Mouse (Mus musculus): ENCODE measurements around the gene Shc1. TPM values are rescaled to one million over a fixed set of nuclear protein-coding genes. Genes with fewer than 3 reads are reported as not detected.
A peak's percentile ranks its signal among the peaks of the same experiment; 100 is the strongest.

Shc1 gene
- polyA plus RNA-seq, 1 experiment from 2014 or later: 68.7 TPM

DNA sequence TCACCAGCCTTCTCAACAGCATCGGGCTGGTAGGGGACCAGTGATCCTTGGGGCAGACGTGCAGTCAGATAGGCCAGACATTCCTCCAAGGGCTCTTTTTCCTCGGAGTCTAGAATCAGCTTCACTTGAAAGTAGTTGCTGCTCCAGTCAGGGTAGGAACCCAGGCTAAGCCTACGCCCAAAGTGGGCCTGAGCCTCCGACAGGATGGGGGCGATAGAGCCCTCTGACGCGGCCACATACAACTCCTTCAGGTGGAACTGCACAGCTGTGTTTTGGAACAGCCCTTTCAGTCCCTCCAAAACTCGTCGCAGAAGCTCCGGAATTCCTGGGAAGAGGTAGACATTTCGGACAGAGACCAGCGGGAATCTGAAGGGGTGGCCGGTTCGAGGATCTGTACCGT lies 9.8 kb upstream of the Shc1 start:
- Histone ChIP-seq H3K27ac (ENCODE audit: low read length) (no peak overlapping the region), H3K36me3 (ENCODE audit: control insufficient read depth, insufficient read depth, low read length) (peaks cover 3% of the 10 kb centered on the region), H3K4me2 (replicated peaks; ENCODE audit: low read depth, low read length) (no peak overlapping the region), H3K9me3 (ENCODE audit: control insufficient read depth, low read depth, low read length) (no peaks in the 10 kb centered on the region), H3K4me3 (ENCODE audit: low read depth, low read length) (no peak overlapping the region), H3K4me1 (ENCODE audit: control insufficient read depth, insufficient read depth, low read length) (peaks cover 4% of the 10 kb centered on the region; the same call in 1 of the 2 replicates), H3K27me3 (ENCODE audit: control insufficient read depth, insufficient read depth, low read length) (no peaks in the 10 kb centered on the region), H3K9ac (replicated peaks; ENCODE audit: low read depth, low read length) (no peak overlapping the region)
- WGBS: 62% methylated on average over 16 of the region's 16 CpGs
- ATAC-seq (ENCODE audit: insufficient number of reproducible peaks, insufficient read depth, low FRiP score, low read depth): no peak

DNA sequence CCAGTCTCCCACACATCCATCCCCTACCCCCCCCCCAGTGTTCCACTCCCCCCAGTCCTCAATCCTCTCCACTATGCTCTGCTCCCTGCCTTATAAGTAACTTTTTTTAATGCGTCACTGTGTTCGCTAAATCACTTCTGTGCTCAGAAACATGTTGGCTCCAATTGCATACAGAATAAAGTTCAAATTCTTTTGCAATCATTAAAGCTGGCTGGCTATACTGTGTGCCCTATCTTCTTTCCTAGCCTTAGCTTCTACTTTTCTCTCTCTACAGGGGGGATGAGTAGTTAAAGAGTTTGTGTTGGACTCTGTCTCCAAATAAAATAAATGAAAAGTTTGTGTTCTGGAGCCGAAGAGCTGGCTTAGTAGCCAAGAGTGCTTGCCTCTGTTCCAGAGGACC lies 8.5 kb upstream of the Shc1 start:
- Histone ChIP-seq H3K27ac (ENCODE audit: low read length) (no peak overlapping the region), H3K4me3 (ENCODE audit: low read depth, low read length) (no peak overlapping the region), H3K9ac (replicated peaks; ENCODE audit: low read depth, low read length) (no peak overlapping the region), H3K4me2 (replicated peaks; ENCODE audit: low read depth, low read length) (no peak overlapping the region), H3K9me3 (ENCODE audit: control insufficient read depth, low read depth, low read length) (no peaks in the 10 kb centered on the region), H3K4me1 (ENCODE audit: control insufficient read depth, insufficient read depth, low read length) (peaks cover 4% of the 10 kb centered on the region; the same call in 1 of the 2 replicates), H3K36me3 (ENCODE audit: control insufficient read depth, insufficient read depth, low read length) (peaks cover 10% of the 10 kb centered on the region), H3K27me3 (ENCODE audit: control insufficient read depth, insufficient read depth, low read length) (no peaks in the 10 kb centered on the region)
- ATAC-seq (ENCODE audit: insufficient number of reproducible peaks, insufficient read depth, low FRiP score, low read depth): no peak
- WGBS: 93% methylated on average over 3 of the region's 3 CpGs

DNA sequence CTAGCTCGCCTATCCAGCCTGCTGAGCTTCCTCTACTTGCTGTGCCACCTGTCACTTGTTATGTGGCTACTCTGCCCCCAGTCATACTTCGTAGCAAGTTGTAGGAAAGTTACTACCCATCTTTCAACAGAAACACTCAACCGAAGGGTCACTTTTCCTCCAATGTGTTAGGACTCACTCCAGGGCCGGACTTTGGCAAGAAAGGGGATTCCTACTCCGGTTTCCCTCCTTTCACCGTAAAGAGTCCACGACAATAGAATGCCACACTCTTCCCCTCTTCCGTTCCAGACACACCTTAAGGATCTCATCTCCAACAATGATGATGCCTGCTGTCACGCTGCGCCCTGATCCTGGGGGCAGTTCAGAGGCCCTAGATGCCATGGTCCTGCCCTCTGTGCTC lies 7.4 kb upstream of the Shc1 start:
- Histone ChIP-seq H3K27ac (ENCODE audit: low read length) (no peak overlapping the region), H3K4me3 (ENCODE audit: low read depth, low read length) (peak overlapping the region; percentile 62), H3K4me2 (replicated peaks; ENCODE audit: low read depth, low read length) (peak overlapping the region; percentile 78), H3K9me3 (ENCODE audit: control insufficient read depth, low read depth, low read length) (no peaks in the 10 kb centered on the region), H3K9ac (replicated peaks; ENCODE audit: low read depth, low read length) (peak overlapping the region; percentile 48; the same call in 1 of the 2 replicates), H3K36me3 (ENCODE audit: control insufficient read depth, insufficient read depth, low read length) (peaks cover 20% of the 10 kb centered on the region), H3K27me3 (ENCODE audit: control insufficient read depth, insufficient read depth, low read length) (no peaks in the 10 kb centered on the region), H3K4me1 (ENCODE audit: control insufficient read depth, insufficient read depth, low read length) (peaks cover 4% of the 10 kb centered on the region; the same call in 1 of the 2 replicates)
- 78% methylated on average over 10 of the region's 10 CpGs for WGBS
- no peak for ATAC-seq (ENCODE audit: insufficient number of reproducible peaks, insufficient read depth, low FRiP score, low read depth)

GRCm38 (mm10) chr3:89411490-89412393 lies 6.5 kb upstream of the Shc1 start, which contains the start of gene Flad1:
Flad1 (minus strand) TSS chr3:89411870.
- peak within 1 kb of the TSS; percentile 39; the same call in 1 of the 2 replicates for H3K27ac ChIP-seq (ENCODE audit: low read length)
- no peaks in the 10 kb centered on the region for H3K27me3 ChIP-seq (ENCODE audit: control insufficient read depth, insufficient read depth, low read length)
- 6% methylated on average over 28 of the region's 28 CpGs for WGBS
- H3K4me3 ChIP-seq (ENCODE audit: low read depth, low read length): peak within 1 kb of the TSS; percentile 62
- H3K9me3 ChIP-seq (ENCODE audit: control insufficient read depth, low read depth, low read length): no peaks in the 10 kb centered on the region
- peaks cover 9% of the 10 kb centered on the region; the same call in 1 of the 2 replicates for H3K4me1 ChIP-seq (ENCODE audit: control insufficient read depth, insufficient read depth, low read length)
- ATAC-seq (ENCODE audit: insufficient number of reproducible peaks, insufficient read depth, low FRiP score, low read depth): peak; percentile 99
- peaks cover 26% of the 10 kb centered on the region for H3K36me3 ChIP-seq (ENCODE audit: control insufficient read depth, insufficient read depth, low read length)
- H3K9ac ChIP-seq (replicated peaks; ENCODE audit: low read depth, low read length): peak within 1 kb of the TSS; percentile 48
- H3K4me2 ChIP-seq (replicated peaks; ENCODE audit: low read depth, low read length): peak within 1 kb of the TSS; percentile 78

DNA sequence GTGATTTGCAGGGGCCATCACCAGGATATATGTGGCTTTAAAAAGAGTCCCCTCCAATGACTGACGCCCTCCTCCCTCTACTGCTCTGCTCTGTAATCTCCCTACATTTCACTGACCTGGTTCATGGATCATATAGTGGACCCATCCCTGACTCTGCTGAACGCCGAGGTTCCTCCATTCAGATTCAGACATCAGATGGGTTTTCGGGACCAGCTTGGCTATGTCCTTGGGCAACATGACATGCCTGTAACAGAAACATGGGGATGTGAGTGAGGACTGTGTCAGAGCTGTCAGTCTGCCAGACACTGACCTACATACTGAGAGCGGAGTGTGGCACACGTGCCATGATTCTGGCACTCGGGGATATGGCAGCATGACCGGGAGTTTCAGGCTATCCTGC lies 2.1 kb upstream of the Shc1 start:
- Histone ChIP-seq H3K9me3 (ENCODE audit: control insufficient read depth, low read depth, low read length) (no peaks in the 10 kb centered on the region), H3K4me2 (replicated peaks; ENCODE audit: low read depth, low read length) (no peak overlapping the region), H3K36me3 (ENCODE audit: control insufficient read depth, insufficient read depth, low read length) (peaks cover 26% of the 10 kb centered on the region), H3K4me1 (ENCODE audit: control insufficient read depth, insufficient read depth, low read length) (peaks cover 19% of the 10 kb centered on the region; the same call in 1 of the 2 replicates), H3K9ac (replicated peaks; ENCODE audit: low read depth, low read length) (no peak overlapping the region), H3K4me3 (ENCODE audit: low read depth, low read length) (no peak overlapping the region), H3K27me3 (ENCODE audit: control insufficient read depth, insufficient read depth, low read length) (no peaks in the 10 kb centered on the region), H3K27ac (ENCODE audit: low read length) (no peak overlapping the region)
- 96% methylated on average over 8 of the region's 8 CpGs for WGBS
- ATAC-seq (ENCODE audit: insufficient number of reproducible peaks, insufficient read depth, low FRiP score, low read depth): no peak

DNA sequence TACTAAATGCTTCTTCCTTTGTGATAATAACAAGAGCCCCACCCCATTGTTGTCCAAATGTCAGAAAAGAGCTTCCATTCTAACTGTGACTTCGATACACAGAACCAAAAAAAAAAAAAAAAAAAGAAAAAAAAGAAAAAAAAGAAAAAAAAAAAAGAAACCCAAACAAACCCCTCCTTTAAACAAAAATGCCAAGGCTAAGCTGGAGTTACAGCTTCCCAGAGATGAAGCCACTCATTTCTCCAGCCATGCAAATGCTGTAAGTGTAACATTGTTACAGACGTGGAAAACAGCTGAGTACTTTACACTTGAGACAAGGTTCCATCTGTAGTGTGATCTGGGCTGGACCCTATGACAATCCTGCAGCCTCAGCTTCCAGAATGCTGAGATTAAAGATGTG lies 1.1 kb upstream of the Shc1 start:
- H3K9ac ChIP-seq (replicated peaks; ENCODE audit: low read depth, low read length): peak overlapping the region; percentile 34; the same call in 1 of the 2 replicates
- no peaks in the 10 kb centered on the region for H3K27me3 ChIP-seq (ENCODE audit: control insufficient read depth, insufficient read depth, low read length)
- H3K4me3 ChIP-seq (ENCODE audit: low read depth, low read length): peak overlapping the region; percentile 53
- no peak for ATAC-seq (ENCODE audit: insufficient number of reproducible peaks, insufficient read depth, low FRiP score, low read depth)
- no peak overlapping the region; the same call in 1 of the 2 replicates for H3K27ac ChIP-seq (ENCODE audit: low read length)
- peaks cover 26% of the 10 kb centered on the region; the same call in 1 of the 2 replicates for H3K4me1 ChIP-seq (ENCODE audit: control insufficient read depth, insufficient read depth, low read length)
- 19% methylated on average over 2 of the region's 2 CpGs for WGBS
- H3K36me3 ChIP-seq (ENCODE audit: control insufficient read depth, insufficient read depth, low read length): peaks cover 26% of the 10 kb centered on the region
- H3K9me3 ChIP-seq (ENCODE audit: control insufficient read depth, low read depth, low read length): no peaks in the 10 kb centered on the region
- H3K4me2 ChIP-seq (replicated peaks; ENCODE audit: low read depth, low read length): peak overlapping the region; percentile 67

DNA sequence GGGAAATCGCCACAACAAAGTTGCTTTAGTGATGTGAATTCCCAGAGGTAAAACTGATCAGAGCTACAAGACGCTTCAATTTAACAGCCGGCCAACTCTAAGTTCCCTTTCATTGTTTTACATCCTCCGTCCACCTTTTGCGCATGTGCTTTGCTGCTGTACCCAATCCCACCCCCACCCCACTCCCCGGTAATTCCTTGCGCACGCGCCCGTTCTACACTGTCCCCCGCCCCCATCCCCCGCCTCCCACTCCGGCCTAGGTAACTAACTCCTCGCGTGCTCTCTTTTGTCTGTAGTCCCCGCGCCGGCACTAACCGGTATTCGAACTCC lies 438 bp upstream of the Shc1 start:
- Histone ChIP-seq H3K27ac (ENCODE audit: low read length) (peak overlapping the region; percentile 84), H3K4me3 (ENCODE audit: low read depth, low read length) (peak overlapping the region; percentile 53), H3K9me3 (ENCODE audit: control insufficient read depth, low read depth, low read length) (no peaks in the 10 kb centered on the region), H3K9ac (replicated peaks; ENCODE audit: low read depth, low read length) (peak overlapping the region; percentile 34; the same call in 1 of the 2 replicates), H3K4me2 (replicated peaks; ENCODE audit: low read depth, low read length) (peak overlapping the region; percentile 67), H3K27me3 (ENCODE audit: control insufficient read depth, insufficient read depth, low read length) (no peaks in the 10 kb centered on the region), H3K36me3 (ENCODE audit: control insufficient read depth, insufficient read depth, low read length) (peaks cover 26% of the 10 kb centered on the region), H3K4me1 (ENCODE audit: control insufficient read depth, insufficient read depth, low read length) (peaks cover 32% of the 10 kb centered on the region; the same call in 1 of the 2 replicates)
- under 1% methylated on average over 20 of the region's 20 CpGs for WGBS
- peak; percentile 25 for ATAC-seq (ENCODE audit: insufficient number of reproducible peaks, insufficient read depth, low FRiP score, low read depth)

- ATAC-seq (ENCODE audit: insufficient number of reproducible peaks, insufficient read depth, low FRiP score, low read depth): peak; percentile 17; the same call in 1 of the 2 replicates
- peak overlapping the region; percentile 53 for H3K4me3 ChIP-seq (ENCODE audit: low read depth, low read length)
- under 1% methylated on average over 16 of the region's 16 CpGs for WGBS
- H3K4me1 ChIP-seq (ENCODE audit: control insufficient read depth, insufficient read depth, low read length): peaks cover 42% of the 10 kb centered on the region
- peaks cover 28% of the 10 kb centered on the region for H3K36me3 ChIP-seq (ENCODE audit: control insufficient read depth, insufficient read depth, low read length)
- no peaks in the 10 kb centered on the region for H3K27me3 ChIP-seq (ENCODE audit: control insufficient read depth, insufficient read depth, low read length)
- H3K4me2 ChIP-seq (replicated peaks; ENCODE audit: low read depth, low read length): peak overlapping the region; percentile 66
- H3K27ac ChIP-seq (ENCODE audit: low read length): peak overlapping the region; percentile 97
- no peaks in the 10 kb centered on the region for H3K9me3 ChIP-seq (ENCODE audit: control insufficient read depth, low read depth, low read length)
- H3K9ac ChIP-seq (replicated peaks; ENCODE audit: low read depth, low read length): peak overlapping the region; percentile 54
Observed at GRCm38 (mm10) chr3:89418861-89419250, 613 bp downstream of the Shc1 start.
